Mouse (Mus musculus): ENCODE measurements around the gene Ddah1.
A peak's percentile ranks its signal among the peaks of the same experiment; 100 is the strongest.

DNA sequence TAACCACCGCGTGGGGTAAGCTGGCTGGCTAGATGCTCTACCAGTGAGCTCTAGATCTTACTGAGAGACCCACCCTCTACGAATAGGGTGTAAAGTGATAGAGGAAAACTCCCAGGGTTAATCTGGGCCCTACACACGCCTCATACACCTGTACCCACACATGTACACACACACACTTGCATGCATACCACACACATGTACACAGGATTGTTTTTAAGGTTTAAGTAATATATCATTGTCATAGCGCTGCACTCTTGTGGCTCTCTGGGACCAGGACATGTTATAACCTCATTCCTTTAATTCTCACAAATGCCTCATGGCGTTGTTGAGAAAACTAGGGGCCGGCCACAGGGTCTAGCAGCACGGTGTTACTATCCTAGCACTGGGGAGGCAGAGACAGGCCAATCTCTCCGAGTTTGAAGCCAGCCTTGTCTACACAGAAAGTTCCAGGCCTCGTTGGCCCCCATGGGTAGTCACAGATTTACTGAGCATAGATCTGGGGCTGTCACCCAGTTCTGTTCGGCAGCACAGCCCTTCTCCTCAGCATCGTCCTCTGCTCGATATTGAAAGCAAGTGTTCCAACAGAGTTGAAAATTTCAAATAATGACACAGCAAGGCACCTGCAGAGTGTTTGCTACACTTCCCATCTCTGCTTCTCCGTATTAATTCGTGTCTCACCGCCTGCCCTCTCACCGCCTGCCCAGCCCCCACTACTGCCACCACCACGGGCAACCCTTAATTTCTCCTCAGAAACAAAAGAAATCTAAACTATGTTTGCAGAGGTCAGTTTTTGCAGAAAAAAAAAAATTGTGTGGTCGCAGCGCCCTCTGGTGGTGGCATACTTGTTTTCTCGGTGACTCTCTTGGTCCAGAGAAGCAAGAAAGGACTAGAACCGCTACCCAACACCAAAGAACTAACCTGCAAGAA is 146.6 kb downstream of the Ddah1 start:
- TF ChIP-seq CTCF (IDR thresholded peaks at IDR 0.05; ENCODE audit: low read depth) (peak; percentile 74), EP300 (IDR thresholded peaks at IDR 0.05; ENCODE audit: low read depth) (no peak)

Measured in heart, postnatal 0 days (tissue).